Mouse (Mus musculus) MEL (cell line): ENCODE data around the gene Ndrg3. TPM values are rescaled to one million over a fixed set of nuclear protein-coding genes. Genes with fewer than 3 reads are reported as not detected.
A peak's percentile ranks its signal among the peaks of the same experiment; 100 is the strongest.

Source experiments
- DNase-seq: peaks from one replicate; pipeline ENCODE4 v3.0.0; 2011; ENCODE audit warnings: low read depth, low spot score
- H3K27ac ChIP-seq: 2 replicates; pipeline ENCODE4 v1.5.1; 2012; ENCODE audit warnings: low read depth, mild to moderate bottlenecking, control low read depth, low read length, moderate library complexity; ENCODE audit not compliant: control insufficient read depth
- H3K27me3 ChIP-seq, 2 experiments: fragments of 150-350 bp in 1 of 2; sonication (generic) in 1 of 2; 2 replicates each; pipeline ENCODE4 v1.6.1; 2012; ENCODE audit warnings: low read length in 2 of 2, mild to moderate bottlenecking in 2 of 2, improper control_type of control experiment in 1 of 2, moderate library complexity in 1 of 2; ENCODE audit not compliant: insufficient read depth in 2 of 2, control insufficient read depth in 1 of 2
- H3K36me3 ChIP-seq, 2 experiments: 2 replicates each; pipeline ENCODE4 v1.6.1; 2012 to 2014; ENCODE audit warnings: low read length in 2 of 2, improper control_type of control experiment in 1 of 2, inconsistent platforms in 1 of 2, mild to moderate bottlenecking in 1 of 2; ENCODE audit not compliant: insufficient read depth in 2 of 2, control insufficient read depth in 1 of 2
- H3K4me1 ChIP-seq, 2 experiments: fragments of 150-350 bp in 1 of 2; sonication (generic) in 1 of 2; 2 replicates each; pipeline ENCODE4 v1.6.1; 2012; ENCODE audit warnings: low read length in 2 of 2, improper control_type of control experiment in 1 of 2, mild to moderate bottlenecking in 1 of 2; ENCODE audit not compliant: insufficient read depth in 2 of 2, control insufficient read depth in 1 of 2
- H3K4me3 ChIP-seq, 2 experiments: fragments of 150-350 bp in 1 of 2; sonication (generic) in 1 of 2; 2 replicates each; pipeline ENCODE4 v1.5.1; 2012; ENCODE audit warnings: low read depth in 2 of 2, low read length in 2 of 2, mild to moderate bottlenecking in 2 of 2, moderate library complexity in 2 of 2, control low read depth in 1 of 2, improper control_type of control experiment in 1 of 2; ENCODE audit not compliant: control insufficient read depth in 1 of 2, insufficient read depth in 1 of 2
- H3K79me2 ChIP-seq: 2 replicates; pipeline ENCODE4 v1.6.1; 2012; ENCODE audit warnings: mild to moderate bottlenecking, low read length, moderate library complexity; ENCODE audit not compliant: control insufficient read depth, poor library complexity, insufficient read depth
- H3K9ac ChIP-seq: 2 replicates; pipeline ENCODE4 v1.6.1; 2012; ENCODE audit warnings: low read depth, mild to moderate bottlenecking, control low read depth, low read length, moderate library complexity; ENCODE audit not compliant: control insufficient read depth, poor library complexity, severe bottlenecking
- H3K9me3 ChIP-seq: fragments of 150-350 bp; sonication (generic); replicated peaks from 2 replicates; pipeline ENCODE4 v1.6.1; 2012; ENCODE audit warnings: mild to moderate bottlenecking, low read length, improper control_type of control experiment, moderate library complexity; ENCODE audit not compliant: insufficient read depth
- BHLHE40 ChIP-seq: IDR thresholded peaks from 2 replicates; pipeline ENCODE4 v1.6.1; 2012; ENCODE audit warnings: low read depth, mild to moderate bottlenecking, inconsistent platforms, low read length, improper control_type of control experiment, borderline replicate concordance
- CTCF ChIP-seq, 3 experiments: IDR thresholded peaks in 2 of 3; conservative IDR thresholded peaks in 1 of 3; 2 replicates each; pipeline ENCODE4 v1.5.1; 2011 to 2012; ENCODE audit warnings: low read length in 3 of 3, low read depth in 2 of 3, mild to moderate bottlenecking in 2 of 3, improper control_type of control experiment in 1 of 3, inconsistent platforms in 1 of 3, mixed read lengths in 1 of 3, moderate library complexity in 1 of 3; ENCODE audit not compliant: control insufficient read depth in 1 of 3, insufficient read depth in 1 of 3, poor library complexity in 1 of 3, severe bottlenecking in 1 of 3
- ELF1 ChIP-seq: IDR thresholded peaks from 2 replicates; pipeline ENCODE4 v1.6.1; 2014; ENCODE audit warnings: low read depth, mild to moderate bottlenecking, inconsistent platforms, low read length, improper control_type of control experiment, moderate library complexity
- HCFC1 ChIP-seq: IDR thresholded peaks from 2 replicates; pipeline ENCODE4 v1.6.1; 2012; ENCODE audit warnings: low read depth, mild to moderate bottlenecking, inconsistent platforms, low read length, improper control_type of control experiment, moderate library complexity
- KAT2A ChIP-seq: conservative IDR thresholded peaks from 2 replicates; pipeline ENCODE4 v1.6.1; 2012; ENCODE audit warnings: low read depth, low read length, improper control_type of control experiment, inconsistent platforms
- MAFK ChIP-seq: IDR thresholded peaks from 2 replicates; pipeline ENCODE4 v1.6.1; 2011; ENCODE audit warnings: low read depth, mild to moderate bottlenecking, low read length, improper control_type of control experiment, borderline replicate concordance
- MYC ChIP-seq: IDR thresholded peaks from 2 replicates; pipeline ENCODE4 v1.6.1; 2011; ENCODE audit warnings: low read depth, mild to moderate bottlenecking, low read length, improper control_type of control experiment, moderate library complexity
- NRF1 ChIP-seq: IDR thresholded peaks from 2 replicates; pipeline ENCODE4 v1.6.1; 2014; ENCODE audit warnings: low read depth, mild to moderate bottlenecking, inconsistent platforms, low read length, improper control_type of control experiment, moderate library complexity; ENCODE audit not compliant: poor library complexity, insufficient read depth, severe bottlenecking
- RAD21 ChIP-seq: IDR thresholded peaks from 2 replicates; pipeline ENCODE4 v1.6.1; 2011; ENCODE audit warnings: mild to moderate bottlenecking, low read depth, low read length, improper control_type of control experiment
- SIN3A ChIP-seq: IDR thresholded peaks from 2 replicates; pipeline ENCODE4 v1.6.1; 2012; ENCODE audit warnings: low read length, improper control_type of control experiment, inconsistent platforms
- SMC3 ChIP-seq: IDR thresholded peaks from 2 replicates; pipeline ENCODE4 v1.6.1; 2011; ENCODE audit warnings: low read depth, low read length, improper control_type of control experiment
- TBP ChIP-seq: IDR thresholded peaks from 2 replicates; pipeline ENCODE4 v1.8.0; 2011; ENCODE audit warnings: low read depth, low read length, improper control_type of control experiment
- UBTF ChIP-seq: IDR thresholded peaks from 2 replicates; pipeline ENCODE4 v1.6.1; 2012; ENCODE audit warnings: low read depth, mild to moderate bottlenecking, inconsistent platforms, low read length, improper control_type of control experiment, moderate library complexity, borderline replicate concordance; ENCODE audit not compliant: insufficient read depth
- USF2 ChIP-seq, 2 experiments: IDR thresholded peaks; 2 replicates each; pipeline ENCODE4 v1.6.1; 2011 to 2012; ENCODE audit warnings: improper control_type of control experiment in 2 of 2, low read length in 2 of 2, borderline replicate concordance in 1 of 2, inconsistent platforms in 1 of 2, low read depth in 1 of 2, mild to moderate bottlenecking in 1 of 2; ENCODE audit not compliant: insufficient read depth in 1 of 2
- ZC3H11A ChIP-seq: IDR thresholded peaks from 2 replicates; pipeline ENCODE4 v1.6.1; 2012; ENCODE audit warnings: low read depth, mild to moderate bottlenecking, inconsistent platforms, low read length, improper control_type of control experiment
- ZKSCAN1 ChIP-seq: IDR thresholded peaks from 2 replicates; pipeline ENCODE4 v1.6.1; 2012; ENCODE audit warnings: low read depth, mild to moderate bottlenecking, inconsistent platforms, low read length, improper control_type of control experiment, moderate library complexity
- polyA plus RNA-seq, 2 experiments: library from polyadenylated mRNA; stranded (reverse) in 1 of 2; unstranded in 1 of 2; fragments of >175 nt in 1 of 2; fragments of >200 nt in 1 of 2; gene quantifications; 2 replicates each; pipeline versions ENCODE4 v1.2.1 to v1.2.4; 2012; ENCODE audit warnings: low replicate concordance in 2 of 2, low read depth in 1 of 2; ENCODE audit not compliant: insufficient read length in 2 of 2, insufficient read depth in 1 of 2, missing spikeins in 1 of 2
- total RNA-seq: library from RNA; depleted of rRNA; stranded (reverse); fragments of 300-350 nt; gene quantifications from 2 replicates; pipeline ENCODE4 v1.2.3, GENCODE M21; 2012

Gene Ndrg3
- total and polyA plus RNA-seq, 3 experiments: 19.0 to 39.6 TPM; not detected in 1

- H3K36me3 ChIP-seq: no peaks in the 10 kb centered on the region
- no peaks in the 10 kb centered on the region for H3K4me1 ChIP-seq
- H3K9me3 ChIP-seq: no peaks in the 10 kb centered on the region
- 0 out of 4 replicates have a peak, but pooled peaks cover 0 to 2% of the 10 kb centered on the region in 2 experiments for H3K27me3 ChIP-seq
- H3K9ac ChIP-seq: no peak overlapping the region
- H3K4me3 ChIP-seq: no peak overlapping the region
- DNase-seq: no peak
- TF ChIP-seq TBP (no peak), USF2 (IDR thresholded peaks at IDR 0.05; ENCODE audit: borderline replicate concordance in 1 of 2, insufficient read depth in 1 of 2, low read depth in 1 of 2, low read length in 2 of 2) (no peak), HCFC1 (no peak), ZC3H11A (no peak), BHLHE40 (no peak)
- TF ChIP-seq, all 39 proteins: peak for 0
- H3K27ac ChIP-seq: no peak overlapping the region
- no peaks in the 10 kb centered on the region for H3K79me2 ChIP-seq
Observed at GRCm38 (mm10) chr2:157035371-157035770, 43.5 kb upstream of the Ndrg3 start.

- Histone ChIP-seq H3K9me3 (no peaks in the 10 kb centered on the region), H3K79me2 (peaks cover 2% of the 10 kb centered on the region; the same call in 1 of the 2 replicates), H3K27ac (no peak overlapping the region), H3K9ac (peak overlapping the region; percentile 40; the same call in 1 of the 2 replicates), H3K36me3 (peaks cover 0 to 13% of the 10 kb centered on the region in 2 experiments; a peak in 2 of 4 replicates), H3K27me3 (no peaks in the 10 kb centered on the region), H3K4me3 (no peak overlapping the region), H3K4me1 (peaks cover 0 to 17% of the 10 kb centered on the region in 2 experiments; a peak in 3 of 4 replicates)
- TF ChIP-seq KAT2A (no peak), MAFK (no peak), NRF1 (no peak), CTCF (IDR thresholded peaks at IDR 0.05 in 2 of 3, conservative IDR thresholded peaks at IDR 0.05 in 1 of 3; ENCODE audit: control insufficient read depth in 1 of 3, insufficient read depth in 1 of 3, low read depth in 2 of 3, low read length in 3 of 3, poor library complexity in 1 of 3, severe bottlenecking in 1 of 3) (peak; percentile 85 to 97 (median 95)), SIN3A (no peak), ZC3H11A (peak; percentile 82), SMC3 (peak; percentile 97), UBTF (no peak), ELF1 (0 out of 2 replicates have a peak, but pooled peaks have one; percentile 14), MYC (no peak), RAD21 (peak; percentile 88), ZKSCAN1 (no peak)
- DNase-seq: peak; percentile 86
Observed at GRCm38 (mm10) chr2:157030804-157031203, 38.9 kb upstream of the Ndrg3 start.
